Mouse (Mus musculus): ENCODE measurements around the gene Acadvl.

- TF ChIP-seq GATA1 (IDR thresholded peaks at IDR 0.05; ENCODE audit: low read length) (no peak), TAL1 (IDR thresholded peaks at IDR 0.05; ENCODE audit: low read length) (no peak)
Measured at GRCm38 (mm10) chr11:70001159-70001558, 14.1 kb downstream of the Acadvl start.
